Mouse (Mus musculus) stomach, embryonic 15.5 days (tissue): ENCODE results near the gene Dzip3. TPM values are rescaled to one million over a fixed set of nuclear protein-coding genes. Genes with fewer than 3 reads are reported as not detected.

ENCODE experiments used
- ATAC-seq: fragments of 200-750 bp; cut with Nextera tagmentation; 2 replicates; pipeline ENCODE4 v1.8.0; 2017; ENCODE audit warnings: low read depth, moderate number of reproducible peaks, moderate TSS enrichment; ENCODE audit not compliant: insufficient read depth, low FRiP score
- H3K27ac ChIP-seq: fragments of 300-500 bp; sonication (generic); 2 replicates; pipeline ENCODE4 v1.5.1; 2015; ENCODE audit warnings: mild to moderate bottlenecking, inconsistent platforms
- H3K27me3 ChIP-seq: fragments of 300-500 bp; sonication (generic); replicated peaks from 2 replicates; pipeline ENCODE4 v1.6.1; 2015; ENCODE audit warnings: inconsistent platforms
- H3K36me3 ChIP-seq: fragments of 300-500 bp; sonication (generic); 2 replicates; pipeline ENCODE4 v1.6.1; 2015; ENCODE audit warnings: inconsistent platforms
- H3K4me1 ChIP-seq: fragments of 300-500 bp; sonication (generic); 2 replicates; pipeline ENCODE4 v1.6.1; 2015; ENCODE audit warnings: inconsistent platforms
- H3K4me2 ChIP-seq: fragments of 300-500 bp; sonication (generic); 2 replicates; pipeline ENCODE4 v1.6.1; 2015; ENCODE audit warnings: mild to moderate bottlenecking, inconsistent platforms
- H3K4me3 ChIP-seq: fragments of 300-500 bp; sonication (generic); replicated peaks from 2 replicates; pipeline ENCODE4 v1.5.1; 2015; ENCODE audit warnings: inconsistent platforms
- H3K9ac ChIP-seq: fragments of 300-500 bp; sonication (generic); 2 replicates; pipeline ENCODE4 v1.6.1; 2015; ENCODE audit warnings: inconsistent platforms
- H3K9me3 ChIP-seq: fragments of 300-500 bp; sonication (generic); 2 replicates; pipeline ENCODE4 v1.6.1; 2016; ENCODE audit warnings: inconsistent platforms
- WGBS: fragments of 180-500 bp; shearing (Covaris S2); methylation state at CpG from one replicate; pipeline ENCODE4 v1.1.7; 2015; 5-methylcytosine and 5-hydroxymethylcytosine counted together
- polyA plus RNA-seq: library from polyadenylated mRNA; unstranded; fragments of >200 nt; fragmentation: Nextera tagmentation; extraction: Ambion mirVana; gene quantifications from 2 replicates; pipeline ENCODE4 v1.2.1, GENCODE M21; 2015

Gene Dzip3
- polyA plus RNA-seq, 1 experiment from 2014 or later, result 21.4 TPM

- no peaks in the 10 kb centered on the region for H3K27me3 ChIP-seq
- H3K36me3 ChIP-seq, result no peaks in the 10 kb centered on the region
Measured at GRCm38 (mm10) chr16:48979965-48980364, 14.0 kb downstream of the Dzip3 start.

GRCm38 (mm10) chr16:48973548-48973947 is 20.4 kb downstream of the Dzip3 start:
- no peaks in the 10 kb centered on the region for H3K4me1 ChIP-seq
- H3K9ac ChIP-seq, result no peak overlapping the region
- H3K27me3 ChIP-seq, result no peaks in the 10 kb centered on the region
- no peaks in the 10 kb centered on the region for H3K9me3 ChIP-seq
- WGBS, result 97% methylated on average over 1 of the region's 1 CpGs
- no peak for ATAC-seq
- no peak overlapping the region for H3K4me3 ChIP-seq
- no peak overlapping the region for H3K27ac ChIP-seq
- H3K36me3 ChIP-seq, result no peaks in the 10 kb centered on the region
- H3K4me2 ChIP-seq, result no peak overlapping the region

More at GRCm38 (mm10) chr16:48979965-48980364, 14.0 kb downstream of the Dzip3 start:
- H3K4me3 ChIP-seq, result no peak overlapping the region
- no peaks in the 10 kb centered on the region for H3K9me3 ChIP-seq
- H3K4me2 ChIP-seq, result no peak overlapping the region
- no peak for ATAC-seq
- no peaks in the 10 kb centered on the region for H3K4me1 ChIP-seq
- no peak overlapping the region for H3K27ac ChIP-seq
- H3K9ac ChIP-seq, result no peak overlapping the region

- Histone ChIP-seq H3K4me1 (no peaks in the 10 kb centered on the region), H3K9ac (no peak overlapping the region), H3K4me2 (no peak overlapping the region), H3K27ac (no peak overlapping the region), H3K27me3 (no peaks in the 10 kb centered on the region), H3K4me3 (no peak overlapping the region), H3K9me3 (no peaks in the 10 kb centered on the region), H3K36me3 (no peaks in the 10 kb centered on the region)
- WGBS, result 94% methylated on average over 2 of the region's 2 CpGs
- no peak for ATAC-seq
Measured at GRCm38 (mm10) chr16:48972996-48973395, 21.0 kb downstream of the Dzip3 start.

GRCm38 (mm10) chr16:48941805-48942204 is 52.2 kb downstream of the Dzip3 start:
- no peak for ATAC-seq
- WGBS, result 68% methylated on average over 1 of the region's 1 CpGs

GRCm38 (mm10) chr16:48923724-48924123 is 70.2 kb downstream of the Dzip3 start:
- ATAC-seq, result no peak
- Histone ChIP-seq H3K36me3 (peaks cover 16% of the 10 kb centered on the region; the same call in 1 of the 2 replicates), H3K27ac (no peak overlapping the region), H3K4me3 (no peak overlapping the region), H3K27me3 (no peaks in the 10 kb centered on the region), H3K9ac (no peak overlapping the region), H3K4me2 (no peak overlapping the region), H3K4me1 (no peaks in the 10 kb centered on the region), H3K9me3 (no peaks in the 10 kb centered on the region)
- WGBS, result 76% methylated on average over 1 of the region's 1 CpGs

More at GRCm38 (mm10) chr16:48941805-48942204, 52.2 kb downstream of the Dzip3 start:
- H3K4me2 ChIP-seq, result no peak overlapping the region
- no peaks in the 10 kb centered on the region for H3K27me3 ChIP-seq
- H3K9me3 ChIP-seq, result no peaks in the 10 kb centered on the region
- H3K4me1 ChIP-seq, result no peaks in the 10 kb centered on the region
- no peak overlapping the region for H3K4me3 ChIP-seq
- H3K36me3 ChIP-seq, result peaks cover 3% of the 10 kb centered on the region; the same call in 1 of the 2 replicates
- no peak overlapping the region for H3K27ac ChIP-seq
- no peak overlapping the region for H3K9ac ChIP-seq

GRCm38 (mm10) chr16:48913206-48913605 is 80.8 kb downstream of the Dzip3 start:
- H3K36me3 ChIP-seq, result no peaks in the 10 kb centered on the region
- WGBS, result 90% methylated on average over 3 of the region's 3 CpGs
- no peaks in the 10 kb centered on the region for H3K27me3 ChIP-seq
- no peak overlapping the region for H3K4me3 ChIP-seq
- no peaks in the 10 kb centered on the region for H3K9me3 ChIP-seq
- H3K4me1 ChIP-seq, result no peaks in the 10 kb centered on the region
- H3K4me2 ChIP-seq, result no peak overlapping the region
- no peak overlapping the region for H3K27ac ChIP-seq
- no peak overlapping the region for H3K9ac ChIP-seq
- no peak for ATAC-seq

GRCm38 (mm10) chr16:48911184-48911583 is 82.8 kb downstream of the Dzip3 start:
- Histone ChIP-seq H3K9ac (no peak overlapping the region), H3K27me3 (no peaks in the 10 kb centered on the region), H3K4me2 (no peak overlapping the region), H3K4me1 (no peaks in the 10 kb centered on the region), H3K27ac (no peak overlapping the region), H3K36me3 (no peaks in the 10 kb centered on the region), H3K9me3 (no peaks in the 10 kb centered on the region), H3K4me3 (no peak overlapping the region)
- ATAC-seq, result no peak
- 95% methylated on average over 1 of the region's 1 CpGs for WGBS

- H3K36me3 ChIP-seq, result no peaks in the 10 kb centered on the region
- no peak for ATAC-seq
- H3K27me3 ChIP-seq, result no peaks in the 10 kb centered on the region
- 71% methylated on average over 1 of the region's 1 CpGs for WGBS
- no peak overlapping the region for H3K4me2 ChIP-seq
- H3K9ac ChIP-seq, result no peak overlapping the region
- H3K27ac ChIP-seq, result no peak overlapping the region
- no peaks in the 10 kb centered on the region for H3K9me3 ChIP-seq
- no peak overlapping the region for H3K4me3 ChIP-seq
- H3K4me1 ChIP-seq, result no peaks in the 10 kb centered on the region
Measured at GRCm38 (mm10) chr16:48899868-48900267, 94.1 kb downstream of the Dzip3 start.

- Histone ChIP-seq H3K27me3 (no peaks in the 10 kb centered on the region), H3K4me3 (no peak overlapping the region), H3K4me2 (no peak overlapping the region), H3K9ac (no peak overlapping the region), H3K36me3 (no peaks in the 10 kb centered on the region), H3K9me3 (no peaks in the 10 kb centered on the region), H3K4me1 (no peaks in the 10 kb centered on the region), H3K27ac (no peak overlapping the region)
- WGBS, result 29% methylated on average over 2 of the region's 2 CpGs
- ATAC-seq, result no peak
Measured at GRCm38 (mm10) chr16:48890733-48891132, 103.2 kb downstream of the Dzip3 start.

Other genes with a start within 250 kb of the Dzip3 start
- 0.04 TPM in 1 of 2 replicates, not detected in the other for gene Trat1, start 222.1 kb downstream of the Dzip3 start, polyA plus RNA-seq
- gene Retnlb, start 177.3 kb downstream of the Dzip3 start, polyA plus RNA-seq, result not detected in 2 replicates
- gene Retnla, start 151.6 kb downstream of the Dzip3 start, polyA plus RNA-seq, result not detected in 2 replicates
- gene Retnlg, start 121.5 kb downstream of the Dzip3 start, polyA plus RNA-seq, result 11.8 and 15.3 TPM in 2 replicates
- gene Cip2a, start within 50 bp of the Dzip3 start, polyA plus RNA-seq, result 24.1 and 25.0 TPM in 2 replicates
- gene Myh15, start 63.3 kb upstream of the Dzip3 start, polyA plus RNA-seq, result not detected in 2 replicates